Mouse (Mus musculus) kidney, postnatal 0 days (tissue): ENCODE data around the gene Grem2. TPM values are rescaled to one million over a fixed set of nuclear protein-coding genes. Genes with fewer than 3 reads are reported as not detected.

ENCODE experiments used
- ATAC-seq: fragments of 200-750 bp; cut with Nextera tagmentation; replicated peaks from 2 replicates; pipeline ENCODE4 v1.8.0; 2017; ENCODE audit warnings: low read depth, moderate number of reproducible peaks, moderate TSS enrichment, moderate library complexity; ENCODE audit not compliant: low FRiP score
- DNase-seq: peaks from one replicate; pipeline ENCODE4 v3.0.0-alpha.2; 2016; ENCODE audit warnings: low spot score
- H3K27ac ChIP-seq: fragments of 300-500 bp; sonication (generic); 2 replicates; pipeline ENCODE4 v1.5.1; 2014; ENCODE audit warnings: mild to moderate bottlenecking
- H3K27me3 ChIP-seq: fragments of 300-500 bp; sonication (generic); 2 replicates; pipeline ENCODE4 v1.6.1; 2014; ENCODE audit warnings: low read length, mixed read lengths; ENCODE audit not compliant: insufficient read depth
- H3K36me3 ChIP-seq: fragments of 300-500 bp; sonication (generic); 2 replicates; pipeline ENCODE4 v1.6.1; 2014; ENCODE audit warnings: low read length, mixed read lengths; ENCODE audit not compliant: insufficient read depth
- H3K4me1 ChIP-seq: fragments of 300-500 bp; sonication (generic); replicated peaks from 2 replicates; pipeline ENCODE4 v1.6.1; 2014; ENCODE audit warnings: antibody characterized with exemption, low read length, mixed read lengths; ENCODE audit not compliant: insufficient read depth
- H3K4me2 ChIP-seq: fragments of 300-500 bp; sonication (generic); 2 replicates; pipeline ENCODE4 v1.6.1; 2014; ENCODE audit warnings: mild to moderate bottlenecking, low read length, moderate library complexity, mixed read lengths
- H3K4me3 ChIP-seq: fragments of 300-500 bp; sonication (generic); replicated peaks from 2 replicates; pipeline ENCODE4 v1.5.1; 2014; ENCODE audit warnings: low read depth, low read length
- H3K9ac ChIP-seq: fragments of 300-500 bp; sonication (generic); 2 replicates; pipeline ENCODE4 v1.6.1; 2014; ENCODE audit warnings: low read depth, low read length
- H3K9me3 ChIP-seq: fragments of 300-500 bp; sonication (generic); replicated peaks from 2 replicates; pipeline ENCODE4 v1.6.1; 2016; ENCODE audit warnings: low read length, inconsistent platforms, mixed read lengths
- CTCF ChIP-seq: IDR thresholded peaks from 2 replicates; pipeline ENCODE4 v1.5.1; 2016; ENCODE audit warnings: antibody characterized with exemption, low read depth, mild to moderate bottlenecking, moderate library complexity
- WGBS: fragments of 180-500 bp; shearing (Covaris S2); extraction: QIAGEN DNeasy Blood & Tissue Kit; methylation state at CpG from one replicate; pipeline ENCODE4 v1.1.7; 2014; 5-methylcytosine and 5-hydroxymethylcytosine counted together
- polyA plus RNA-seq: library from polyadenylated mRNA; unstranded; fragments of >200 nt; fragmentation: Nextera tagmentation; extraction: Ambion mirVana; gene quantifications from 2 replicates; pipeline ENCODE4 v1.2.1, GENCODE M21; 2015

Grem2 gene
- polyA plus RNA-seq, 1 experiment from 2014 or later: 0.91 TPM

DNA sequence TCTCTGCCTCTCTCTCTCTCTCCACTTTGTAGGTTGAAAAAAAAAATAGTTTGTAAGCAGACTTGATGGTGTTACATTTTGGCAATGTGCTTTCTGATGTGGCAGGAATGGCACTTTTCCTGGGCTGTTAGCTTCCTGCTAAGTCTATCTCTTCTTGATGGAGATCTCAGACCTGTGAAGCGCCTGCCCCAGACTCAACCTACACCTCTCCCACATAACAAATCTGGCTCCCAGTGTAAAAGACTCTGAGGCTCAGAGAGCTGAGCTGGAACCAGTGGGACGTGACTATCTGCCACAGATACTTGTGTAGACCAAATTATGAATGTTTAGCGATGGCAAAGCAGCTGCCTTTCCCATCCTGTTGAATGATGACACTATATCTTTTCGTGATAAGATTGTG is 109.8 kb downstream of the Grem2 start:
- H3K4me2 ChIP-seq: no peak overlapping the region
- no peak overlapping the region for H3K4me3 ChIP-seq
- no peaks in the 10 kb centered on the region for H3K9me3 ChIP-seq
- no peak overlapping the region for H3K9ac ChIP-seq
- DNase-seq (no peak), ATAC-seq (no peak)
- H3K4me1 ChIP-seq: no peaks in the 10 kb centered on the region
- WGBS: 70% methylated on average over 4 of the region's 4 CpGs
- no peak overlapping the region for H3K27ac ChIP-seq
- H3K36me3 ChIP-seq: no peaks in the 10 kb centered on the region
- TF ChIP-seq CTCF: no peak
- no peaks in the 10 kb centered on the region for H3K27me3 ChIP-seq

DNA sequence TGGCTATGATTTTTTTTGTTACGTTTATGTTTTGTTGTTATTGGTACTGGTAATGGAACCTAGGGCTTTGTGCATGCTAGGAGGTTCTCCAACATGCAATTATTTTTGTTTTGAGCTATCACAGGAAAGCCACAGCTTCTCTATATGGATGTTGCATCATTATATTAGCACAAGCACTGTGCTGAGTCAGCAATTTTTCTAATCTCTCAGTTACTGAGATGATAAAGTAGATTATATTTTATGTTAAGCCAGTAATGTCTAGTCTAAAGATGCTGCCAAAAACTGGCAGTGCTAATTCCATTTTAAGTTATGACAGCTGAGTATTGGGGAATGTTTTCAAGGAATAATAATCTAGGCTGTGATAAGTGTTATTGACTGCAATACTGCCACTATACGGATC is 133.0 kb downstream of the Grem2 start:
- Histone ChIP-seq H3K4me1 (no peaks in the 10 kb centered on the region), H3K4me3 (no peak overlapping the region), H3K4me2 (no peak overlapping the region), H3K9ac (no peak overlapping the region), H3K9me3 (no peaks in the 10 kb centered on the region), H3K27ac (no peak overlapping the region), H3K27me3 (no peaks in the 10 kb centered on the region), H3K36me3 (no peaks in the 10 kb centered on the region)
- no peak for TF ChIP-seq CTCF
- 91% methylated on average over 2 of the region's 2 CpGs for WGBS
- ATAC-seq (no peak), DNase-seq (no peak)
